Mouse (Mus musculus) lung, postnatal 10 days (tissue): ENCODE results near the gene Slc12a1.

Experiments
- DNase-seq: peaks from one replicate; pipeline ENCODE4 v3.0.0; 2021

Gene Slc12a1

DNA sequence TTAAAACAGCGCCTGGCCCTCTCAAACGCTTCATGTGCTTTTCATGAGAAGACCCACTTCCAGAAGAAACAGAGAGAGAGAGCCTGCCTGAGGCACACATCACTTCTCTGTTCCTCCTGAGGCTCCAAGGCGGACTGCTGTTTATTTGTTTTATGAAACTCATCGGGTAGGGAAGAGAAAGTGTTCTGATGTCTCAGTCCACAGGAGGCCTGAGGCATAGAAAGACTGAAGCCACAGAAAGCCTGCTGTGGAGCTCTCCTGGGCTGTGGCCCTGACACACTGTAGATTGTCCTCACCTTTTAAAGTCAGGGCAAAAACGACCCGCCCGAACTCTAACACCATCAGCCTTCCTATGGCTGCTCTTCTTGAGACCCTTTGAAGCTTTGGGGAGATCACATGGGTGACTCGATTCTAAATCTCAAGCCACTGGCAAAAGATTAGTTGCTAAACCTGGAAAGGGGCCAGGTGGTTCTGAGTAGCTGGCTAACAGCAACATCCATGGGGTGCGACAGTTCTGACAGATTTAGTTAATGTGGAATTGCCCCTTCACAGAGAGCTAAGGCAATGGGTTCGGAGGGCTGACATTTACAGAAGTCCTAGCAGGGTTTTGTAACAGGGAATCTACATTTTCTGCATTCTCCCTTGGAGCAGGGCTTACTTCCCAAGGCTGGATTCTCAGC, 59.7 kb downstream of the Slc12a1 start:
- DNase-seq = peak; percentile 34

DNA sequence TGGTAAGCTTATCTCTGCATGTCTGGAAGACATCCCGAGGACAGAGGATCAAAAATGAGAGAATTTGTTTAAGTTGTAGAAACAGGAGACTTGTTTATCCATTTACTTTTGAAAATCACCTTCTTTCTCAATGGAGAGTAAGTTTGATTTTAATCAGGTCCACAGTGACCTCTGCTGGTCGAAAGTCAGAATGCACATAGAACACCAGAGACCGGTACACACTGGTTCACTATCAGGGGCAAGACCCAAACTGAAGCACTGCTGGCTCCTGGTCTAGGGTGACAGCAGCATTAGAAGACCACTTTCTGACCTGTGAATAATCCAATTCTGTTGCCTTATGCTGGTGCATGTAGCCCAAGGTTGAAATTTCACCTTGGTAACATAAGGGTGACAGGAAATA, 62.3 kb downstream of the Slc12a1 start:
- DNase-seq = peak; percentile 79

DNA sequence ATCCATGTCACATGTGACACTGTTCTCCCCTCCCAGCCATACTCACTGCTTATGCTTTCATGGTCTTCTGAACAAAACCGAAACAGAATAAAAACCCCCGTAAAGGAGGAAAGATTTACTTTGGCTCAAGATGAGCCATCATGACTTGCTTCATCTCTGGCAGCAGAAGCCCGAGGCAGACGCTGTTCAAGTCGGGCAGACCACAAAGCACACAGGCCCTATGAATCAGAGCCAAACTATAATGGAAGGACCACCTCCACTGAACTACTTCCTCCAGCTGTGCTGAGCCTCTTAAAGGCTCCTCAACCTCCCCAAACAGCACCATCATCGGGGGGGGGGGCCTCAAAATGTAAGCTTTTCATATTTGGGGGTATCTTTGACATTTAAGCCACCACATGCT, 65.0 kb downstream of the Slc12a1 start:
- DNase-seq = no peak

DNA sequence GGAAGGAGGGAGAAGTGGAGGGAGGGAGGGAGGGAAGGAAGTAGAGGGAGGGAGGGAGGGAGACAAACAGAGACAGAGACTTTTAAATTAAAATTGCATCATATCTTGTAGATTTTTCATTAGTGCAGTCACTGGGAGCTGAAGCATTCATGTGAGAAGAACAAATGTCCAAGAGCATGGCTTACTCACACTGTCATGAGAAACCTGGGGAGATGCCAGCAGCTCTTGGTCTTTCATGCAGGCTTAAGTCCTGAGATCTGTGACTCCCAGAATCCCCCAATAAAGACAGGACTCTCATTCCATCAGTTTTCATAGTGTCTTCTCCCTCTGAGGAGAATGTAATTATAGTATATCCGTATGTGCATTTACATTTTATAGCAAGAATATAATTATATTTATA, 66.3 kb downstream of the Slc12a1 start:
- peak; percentile 6 for DNase-seq

DNA sequence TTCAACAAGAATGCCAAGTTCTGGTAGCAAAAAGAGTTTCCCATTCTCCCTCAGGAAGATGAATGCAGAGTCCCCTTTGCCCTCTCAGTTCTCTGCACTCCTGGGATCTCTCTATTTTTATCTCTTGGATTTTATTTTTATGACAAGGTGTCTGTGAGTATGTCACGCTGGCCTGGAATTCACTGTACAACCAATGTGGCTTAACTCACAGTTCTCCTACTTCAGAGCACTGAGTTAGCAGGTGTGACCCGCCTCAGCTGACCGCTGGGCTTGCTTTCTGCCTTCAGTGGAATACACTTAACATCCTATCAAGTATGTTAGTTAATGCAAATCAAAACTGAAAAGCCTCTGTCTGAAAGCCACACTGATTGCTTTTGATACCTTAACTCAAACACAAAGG, 67.0 kb downstream of the Slc12a1 start:
- DNase-seq = peak; percentile 4

DNA sequence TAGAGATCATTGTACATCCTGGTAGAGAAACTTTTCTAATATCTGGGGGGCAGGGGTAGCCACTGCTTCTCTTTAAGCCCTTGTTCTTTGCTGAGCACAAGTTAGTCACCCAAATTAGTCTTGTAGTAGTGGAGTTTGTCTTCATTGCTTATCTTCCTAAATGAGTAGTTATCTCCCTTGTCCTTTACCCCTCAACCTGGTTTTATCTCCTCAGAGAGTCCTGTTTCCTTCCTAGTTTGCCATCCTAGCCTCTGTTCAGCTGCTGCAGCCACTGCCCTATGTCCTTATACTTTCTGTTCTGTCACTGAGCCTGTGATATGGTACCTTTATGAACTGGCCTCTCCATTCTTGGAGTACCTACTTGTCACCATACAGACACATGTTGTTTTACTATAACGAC, 69.4 kb downstream of the Slc12a1 start:
- DNase-seq = no peak

DNA sequence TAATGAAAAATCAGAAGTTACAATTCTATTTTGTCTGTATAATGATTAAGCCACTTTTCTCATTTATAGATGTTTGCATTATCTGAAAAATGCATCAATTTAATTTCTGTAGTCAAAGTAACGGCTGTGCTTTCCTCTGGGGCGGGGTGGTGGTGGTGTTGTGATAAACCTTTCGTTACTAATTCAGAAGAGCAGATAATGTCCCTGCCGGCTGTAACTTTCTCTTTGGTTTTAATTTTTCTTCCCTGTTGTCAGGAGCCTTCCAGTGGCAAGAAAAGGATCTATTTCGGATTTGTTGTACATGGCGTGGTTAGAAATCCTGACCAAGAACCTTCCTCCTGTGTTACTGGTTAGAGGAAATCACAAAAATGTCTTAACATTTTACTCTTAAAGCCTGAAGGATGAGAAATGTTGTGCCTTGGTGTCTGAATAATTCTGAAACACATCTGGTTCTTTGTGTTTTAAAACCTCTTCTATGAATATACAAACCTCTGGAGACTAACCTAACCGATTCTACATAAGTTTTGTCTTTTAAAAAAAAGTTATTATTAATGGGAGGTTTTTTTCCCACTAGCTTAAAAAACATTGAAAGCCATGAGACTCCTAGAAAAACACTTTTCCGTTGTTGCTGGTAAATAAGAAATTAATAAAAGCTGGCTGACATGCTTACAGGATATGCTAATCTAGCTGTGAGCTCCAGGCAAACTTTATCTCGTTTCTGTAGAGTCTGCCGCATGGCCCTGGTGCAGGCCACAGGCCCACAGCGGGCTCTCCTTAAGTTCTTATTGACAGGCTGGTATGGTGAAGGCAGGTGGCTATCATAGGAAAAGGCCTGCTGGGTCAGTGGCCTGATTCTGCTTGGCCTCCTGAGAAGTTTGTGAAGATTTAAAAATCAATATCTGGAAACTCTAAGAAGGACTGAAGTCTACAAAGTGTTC, 76.4 kb downstream of the Slc12a1 start:
- DNase-seq = no peak

DNA sequence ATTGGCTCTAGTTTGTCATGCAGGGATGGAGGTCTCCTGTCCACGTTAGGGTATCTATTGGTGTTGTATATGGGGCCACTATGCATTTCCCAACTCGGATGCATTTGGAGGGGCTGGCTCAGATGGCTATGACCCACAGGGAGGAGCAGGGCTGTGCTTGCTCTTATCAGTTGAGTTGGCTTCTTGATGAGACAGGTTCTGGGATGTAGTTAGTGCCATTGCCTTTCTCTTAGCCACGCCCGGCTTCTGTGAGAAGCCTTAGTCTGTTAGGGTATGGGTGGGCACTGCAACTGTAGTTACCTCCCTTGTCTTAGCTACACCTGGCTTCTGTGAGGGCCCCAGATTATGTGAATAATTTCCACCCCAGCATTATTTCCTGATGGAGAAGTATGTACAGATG, 79.9 kb downstream of the Slc12a1 start:
- no peak for DNase-seq

DNA sequence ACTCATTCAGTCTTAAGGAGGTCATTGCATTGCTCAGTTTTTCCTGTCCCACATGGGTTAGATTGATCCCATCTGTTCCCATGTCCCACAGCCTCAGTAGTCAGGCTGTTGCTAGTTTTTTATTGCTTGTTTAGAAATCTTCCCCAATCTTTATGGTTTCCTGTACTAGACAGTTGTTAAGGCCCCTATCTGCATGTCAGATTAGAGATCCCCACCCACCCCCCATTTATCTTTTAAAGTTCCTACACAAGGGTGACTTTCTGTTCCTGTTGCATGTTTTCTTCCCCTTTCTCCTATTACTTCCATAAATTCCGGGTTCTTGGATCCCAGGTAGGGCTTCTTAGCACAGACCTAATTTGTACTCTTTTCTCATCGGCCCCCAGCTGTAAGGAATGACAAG, 81.2 kb downstream of the Slc12a1 start:
- no peak for DNase-seq

DNA sequence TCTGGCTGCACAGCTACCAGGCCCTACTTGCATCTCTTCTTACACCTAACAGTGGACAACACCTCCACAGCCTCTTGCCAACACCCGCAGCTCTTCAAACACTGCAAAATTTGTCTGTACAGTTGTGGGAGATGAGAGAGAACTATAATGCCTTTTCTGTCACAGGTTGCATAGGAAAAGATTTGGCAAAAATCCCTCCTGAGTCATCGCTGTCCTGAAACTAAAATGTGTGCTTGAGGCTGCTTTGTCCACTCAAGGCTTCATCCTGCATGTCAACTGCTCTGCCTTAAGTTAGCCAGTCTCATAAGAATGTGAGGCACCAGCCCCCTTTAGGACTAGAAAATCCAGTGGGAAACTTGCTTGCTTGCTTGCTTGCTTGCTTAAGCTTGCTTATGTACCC, 81.7 kb downstream of the Slc12a1 start:
- no peak for DNase-seq

DNA sequence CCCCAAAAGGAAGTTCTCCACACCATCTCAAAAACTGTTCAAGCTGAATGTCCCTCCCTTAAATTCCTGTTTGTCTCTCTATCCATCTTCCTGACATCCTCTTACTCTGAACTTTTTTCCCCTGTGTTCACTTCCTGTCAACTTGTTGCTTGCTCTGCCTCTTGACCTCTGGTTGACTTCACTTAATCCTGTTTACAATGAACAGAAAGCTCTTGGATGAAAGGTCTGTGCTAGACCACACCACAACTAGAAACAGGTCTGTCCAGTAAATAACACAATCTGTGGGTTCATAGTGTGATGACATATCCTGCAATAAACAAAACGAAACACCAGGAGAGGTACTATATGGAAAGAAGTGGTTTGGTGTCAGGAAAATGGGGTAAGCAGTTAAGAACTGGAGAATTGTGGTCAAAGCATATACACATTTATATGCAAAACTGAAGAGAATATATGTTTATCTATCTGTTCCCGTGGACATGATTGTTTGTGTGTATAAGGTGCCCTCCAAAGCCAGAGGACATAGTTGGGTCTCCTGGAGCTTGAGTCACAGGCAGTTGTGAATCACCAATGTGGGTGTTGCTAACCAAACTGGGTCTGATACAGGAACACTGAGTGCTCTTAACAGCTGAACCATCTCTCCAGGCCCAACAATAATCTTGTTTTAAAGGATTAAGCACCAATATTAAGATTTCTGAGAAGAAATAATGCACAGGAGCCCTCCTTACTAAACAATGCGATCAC, 93.4 kb downstream of the Slc12a1 start:
- DNase-seq = no peak

DNA sequence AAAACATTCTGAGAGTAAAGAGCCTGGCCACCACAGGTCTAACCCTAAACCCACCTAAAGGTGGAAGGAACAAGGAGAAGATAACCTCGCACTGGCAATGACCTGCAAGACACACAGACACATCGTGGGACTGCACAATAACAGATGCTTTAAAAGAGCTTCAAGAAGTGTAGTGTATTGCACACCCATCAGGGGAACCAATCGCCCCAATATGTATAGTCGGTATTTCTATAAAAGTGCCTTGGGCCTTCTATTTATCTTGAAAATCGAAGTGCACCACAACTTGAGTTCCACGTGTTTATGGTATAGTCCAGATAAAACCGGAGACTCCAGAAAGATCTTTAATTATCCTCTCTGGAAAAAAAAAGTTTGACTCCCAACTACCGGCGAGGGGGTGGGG, 94.4 kb downstream of the Slc12a1 start:
- DNase-seq = no peak

DNA sequence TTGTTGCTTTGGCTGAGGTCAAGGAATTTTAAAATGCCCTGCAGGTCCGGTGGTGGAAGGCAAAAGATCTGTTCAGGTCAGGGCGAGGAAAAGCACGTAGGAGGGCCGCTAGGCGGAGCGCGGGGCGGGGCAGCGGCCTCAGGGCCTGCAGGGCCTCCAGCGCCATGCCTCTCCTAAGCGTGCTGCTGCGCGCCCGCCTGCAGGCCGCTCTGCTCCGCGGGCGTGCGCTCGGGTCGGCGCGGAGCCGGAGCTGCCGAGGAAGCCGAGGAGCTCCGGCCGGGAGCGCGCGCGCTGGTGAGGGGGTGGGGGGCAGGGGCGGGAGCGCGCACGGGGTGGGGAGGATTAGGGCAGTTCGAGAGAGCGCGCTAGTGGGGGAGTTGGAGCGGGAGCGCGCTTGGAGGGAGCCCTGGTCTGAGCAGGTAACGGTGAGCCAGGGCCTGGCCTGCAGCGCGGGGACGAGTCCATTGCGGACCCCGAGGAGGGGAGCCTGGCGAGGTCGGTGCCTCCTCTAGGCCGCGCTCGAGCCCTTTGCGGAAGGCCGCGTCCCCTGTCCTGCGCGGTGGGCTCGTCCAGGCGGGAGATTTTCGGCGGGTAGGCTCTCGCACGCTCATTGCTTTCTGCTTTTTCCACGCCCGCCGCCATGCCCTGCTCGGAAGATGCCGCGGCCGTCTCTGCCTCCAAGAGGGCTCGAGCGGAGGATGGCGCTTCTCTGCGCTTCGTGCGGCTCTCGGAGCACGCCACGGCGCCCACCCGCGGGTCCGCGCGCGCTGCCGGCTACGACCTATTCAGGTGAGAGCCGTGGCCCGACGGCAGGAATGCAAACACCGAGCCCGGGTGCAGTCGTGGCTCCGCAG, 95.0 kb downstream of the Slc12a1 start, which contains the start of gene Dut:
Dut (plus strand) TSS at position 83 of the 854 bp plus-strand sequence.
- DNase-seq = peak; percentile 95

DNA sequence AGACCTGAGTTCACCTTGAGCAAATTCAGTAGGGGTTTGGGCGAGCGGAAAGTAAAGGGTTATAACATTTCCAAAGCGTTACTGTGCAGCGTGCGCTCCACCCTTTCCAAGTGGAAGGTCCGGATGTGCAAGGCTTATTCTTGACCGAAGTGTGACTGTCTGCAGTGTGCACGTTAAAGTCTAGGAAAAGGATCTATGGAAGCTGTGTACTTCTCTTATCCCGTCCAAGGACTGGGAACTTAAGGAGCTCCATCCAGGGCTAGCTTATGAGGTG, 95.6 kb downstream of the Slc12a1 start:
- no peak for DNase-seq

DNA sequence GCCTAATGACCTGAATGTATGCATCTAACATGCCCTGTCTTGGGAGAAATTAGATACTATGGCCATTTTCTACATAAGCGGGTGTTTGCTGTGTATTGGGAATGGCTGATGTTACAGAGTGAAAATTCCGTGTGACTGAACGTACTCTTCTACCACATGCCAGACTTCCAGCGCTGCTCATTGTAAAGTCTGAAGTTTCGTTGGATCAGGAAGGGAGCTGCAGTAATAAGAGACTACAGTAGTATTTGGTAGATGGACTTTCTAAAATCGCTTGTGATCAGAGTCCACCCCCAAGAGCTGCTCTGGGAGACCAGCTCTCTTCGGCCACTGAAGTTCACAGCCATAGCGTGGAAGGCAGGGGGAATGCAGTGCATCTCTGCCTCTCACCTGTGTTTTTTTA, 96.0 kb downstream of the Slc12a1 start:
- no peak for DNase-seq

DNA sequence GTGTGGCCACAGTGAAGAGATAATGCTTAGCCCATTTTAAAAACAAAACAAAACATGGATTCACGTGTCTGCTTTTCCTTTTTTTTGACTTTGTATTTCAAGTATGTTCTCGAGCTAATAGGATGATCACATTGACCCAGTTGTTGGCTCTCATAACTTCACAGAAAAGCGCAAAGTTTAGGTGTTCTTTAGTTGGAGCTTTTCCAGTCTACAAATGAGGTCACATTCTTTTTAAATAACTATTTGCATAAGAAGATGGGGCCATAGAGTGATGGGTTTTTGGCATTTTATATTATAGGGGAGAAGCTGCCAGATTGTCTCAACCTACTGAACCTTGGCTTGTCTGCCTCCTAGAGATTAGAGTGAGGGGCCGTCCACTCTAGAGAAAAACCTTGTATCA, 97.0 kb downstream of the Slc12a1 start:
- DNase-seq = no peak

DNA sequence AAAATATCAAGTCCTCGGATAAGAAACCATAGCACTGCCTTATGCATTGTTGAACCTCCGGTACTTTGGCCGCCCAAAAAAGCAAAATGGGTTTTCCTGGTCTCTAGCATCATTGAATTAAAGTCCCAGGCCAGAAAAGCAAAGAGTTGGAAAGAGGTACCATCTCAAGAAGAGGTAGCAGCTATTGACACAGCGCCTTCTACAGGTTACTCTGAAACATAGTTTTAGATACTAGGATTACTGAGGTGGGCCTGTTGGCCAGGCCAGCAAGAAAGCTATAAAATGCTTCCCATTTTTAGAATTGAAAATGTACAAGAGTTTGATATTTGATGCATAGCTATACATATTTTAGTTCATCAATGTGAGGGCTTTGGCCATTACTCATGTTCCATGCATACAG, 97.6 kb downstream of the Slc12a1 start:
- no peak for DNase-seq

DNA sequence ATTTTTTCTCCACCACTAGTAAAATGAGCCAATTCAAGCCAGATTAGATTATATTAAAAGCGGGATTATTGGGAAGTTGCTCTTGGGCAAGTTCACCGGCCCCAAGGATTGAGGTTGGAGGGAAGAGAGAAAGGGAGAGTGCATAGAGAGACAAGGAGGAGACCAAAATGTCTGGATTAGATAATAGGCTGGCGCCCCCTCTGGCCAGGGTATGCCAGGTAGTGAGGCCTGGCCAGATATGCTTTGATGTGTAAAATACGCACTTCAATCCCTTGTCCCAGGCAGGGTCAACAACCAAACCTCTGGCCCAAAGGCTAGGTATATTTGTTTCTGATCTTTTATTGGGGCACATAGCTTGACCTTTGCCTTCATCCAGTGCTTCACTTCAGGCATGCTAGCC, 99.5 kb downstream of the Slc12a1 start:
- no peak for DNase-seq

DNA sequence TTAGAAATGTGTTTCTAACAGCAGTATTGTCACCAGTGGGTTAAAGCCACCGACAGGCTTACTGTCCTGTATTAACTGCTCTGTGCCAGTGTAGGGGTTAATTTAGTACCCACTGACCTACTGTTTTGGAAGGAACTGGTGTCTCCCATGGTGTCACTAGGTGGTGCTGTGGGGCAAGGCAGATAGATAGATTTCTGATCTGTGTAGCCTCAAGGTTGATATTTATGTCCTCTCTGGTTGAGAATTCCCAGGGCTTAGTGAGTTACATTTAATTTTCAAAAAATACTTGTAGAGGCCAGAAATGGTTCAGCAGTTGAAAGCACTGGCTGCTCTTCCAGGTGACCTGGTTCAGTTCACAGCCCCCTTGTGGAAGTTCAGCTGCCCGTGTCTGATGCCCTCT, 100.0 kb downstream of the Slc12a1 start:
- peak; percentile 77 for DNase-seq

DNA sequence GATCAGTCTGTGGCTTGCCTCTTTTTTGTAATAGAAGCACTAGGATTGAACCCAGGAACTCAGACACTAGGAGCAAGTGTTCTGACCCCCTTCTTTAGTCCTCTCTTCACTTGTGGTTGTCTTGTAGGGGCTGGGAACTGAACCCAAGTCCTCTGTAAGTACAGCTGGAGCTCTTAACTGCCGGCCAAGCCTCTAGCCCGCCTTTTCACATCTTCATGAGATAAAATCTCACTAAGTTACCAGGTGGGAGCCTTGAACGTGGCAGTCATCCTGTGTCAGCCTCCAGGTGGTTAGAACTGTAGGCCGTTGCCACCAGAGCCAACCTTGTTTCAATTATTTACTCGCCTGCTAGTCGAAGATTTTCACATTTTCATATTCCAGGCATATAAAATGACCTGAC, 101.4 kb downstream of the Slc12a1 start:
- no peak for DNase-seq

DNA sequence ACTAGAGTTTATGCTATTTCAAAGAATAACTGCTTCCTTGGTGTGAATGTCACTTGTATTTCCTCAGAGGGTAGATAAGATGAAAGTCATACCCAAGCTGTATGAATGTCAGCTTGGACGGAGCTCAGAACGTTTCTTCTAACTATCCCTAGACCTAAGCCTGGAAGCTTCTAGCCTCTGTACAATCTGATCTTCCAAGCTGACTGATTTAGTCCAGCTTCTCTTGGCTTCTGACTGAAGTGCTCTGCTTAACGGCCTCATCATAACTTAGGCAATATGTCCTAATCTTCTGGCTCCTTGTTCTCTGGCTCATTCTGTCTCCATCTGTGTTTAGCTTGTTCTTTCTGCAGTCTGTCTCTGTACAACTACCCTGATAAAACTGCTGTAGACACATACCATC, 102.3 kb downstream of the Slc12a1 start:
- DNase-seq = no peak

DNA sequence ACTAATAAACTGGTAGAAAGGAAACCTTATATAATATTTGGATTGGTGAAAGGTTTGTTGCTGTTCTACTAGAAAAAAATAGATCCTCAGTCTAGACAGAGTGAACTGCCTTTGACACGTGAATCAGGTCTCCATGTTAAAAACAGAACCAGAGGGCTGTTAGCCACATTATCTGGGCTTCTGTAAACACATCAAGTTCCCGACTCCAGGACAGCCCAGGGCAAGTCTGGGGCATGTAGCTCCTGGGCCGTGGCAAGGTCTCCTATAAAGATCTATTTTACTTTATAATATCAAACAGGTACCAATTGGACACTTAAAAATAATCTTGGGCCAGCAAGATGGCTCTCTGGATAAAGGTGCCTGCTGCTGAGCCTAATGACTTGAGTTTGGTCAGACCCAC, 103.6 kb downstream of the Slc12a1 start:
- no peak for DNase-seq
